Mouse (Mus musculus) liver, adult (tissue): ENCODE results near the gene Kif3a.

Experiments used
- GATA4 ChIP-seq: IDR thresholded peaks from 2 replicates; pipeline ENCODE4 v1.6.1; 2014; ENCODE audit warnings: mild to moderate bottlenecking, low read length; ENCODE audit not compliant: insufficient replicate concordance

Gene Kif3a

GRCm38 (mm10) chr11:53644017-53644416 is 76.8 kb downstream of the Kif3a start:
- TF ChIP-seq GATA4, result no peak

- no peak for TF ChIP-seq GATA4
These were observed 84.3 kb downstream of the Kif3a start for GRCm38 (mm10) chr11:53651441-53651840.
